Mouse (Mus musculus) olfactory bulb, adult 2 months (tissue): ENCODE measurements around the gene Elavl3.

ENCODE experiments used
- CTCF ChIP-seq: fragments of 200-500 bp; IDR thresholded peaks from 2 replicates; pipeline ENCODE4 v1.5.1; 2012; ENCODE audit warnings: low read depth, mild to moderate bottlenecking, low read length, moderate library complexity; ENCODE audit not compliant: insufficient read depth
- POLR2A ChIP-seq: fragments of 200-500 bp; IDR thresholded peaks from 2 replicates; pipeline ENCODE4 v1.6.1; 2012; ENCODE audit warnings: mild to moderate bottlenecking, low read depth, low read length, moderate library complexity; ENCODE audit not compliant: insufficient read depth

GRCm38 (mm10) chr9:21983911-21984310 is 67.9 kb downstream of the Elavl3 start:
- TF ChIP-seq CTCF (no peak), POLR2A (no peak)
